Mouse (Mus musculus): Measurements from ENCODE around the gene Abcb6.

GRCm38 (mm10) chr1:75158990-75159389, 21.2 kb downstream of the Abcb6 start:
- TF ChIP-seq POLR2A (IDR thresholded peaks at IDR 0.05; ENCODE audit: borderline replicate concordance, low read depth, low read length): no peak
- no peak for TF ChIP-seq CTCF (IDR thresholded peaks at IDR 0.05; ENCODE audit: low read depth, low read length)

Data from bone marrow macrophage, adult 2 months (primary cell).